Comparison of ENCODE assay signal across 8 mouse cellular contexts in the genomic region with DNA sequence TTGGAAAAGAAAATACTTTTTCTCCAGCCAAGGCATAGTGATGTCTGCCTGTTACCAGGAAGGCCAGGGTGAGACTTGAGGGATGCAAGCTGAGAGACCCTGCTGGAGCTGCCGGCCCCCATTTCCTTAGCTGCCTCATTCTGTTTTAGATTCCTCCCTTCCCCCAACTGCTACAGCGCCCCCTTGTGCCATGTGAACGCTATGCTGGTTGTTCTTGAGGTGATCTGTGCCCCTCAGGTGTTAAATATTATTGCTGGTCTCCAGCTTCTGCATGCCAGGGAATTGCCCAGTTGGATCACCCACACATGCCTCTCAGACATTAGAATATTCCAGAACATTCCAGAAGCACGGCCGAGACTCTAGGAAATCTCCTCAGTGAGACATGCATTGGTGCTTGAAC. TPM values are rescaled to one million over a fixed set of nuclear protein-coding genes. Genes with fewer than 3 reads are reported as not detected.
DNase-seq lines count a peak whose midpoint lies in the region; ATAC-seq lines count a peak whose summit lies in the region.

No protein-coding gene starts in this region.

- no peak overlapping the region for H3K27ac ChIP-seq in kidney, embryonic 14.5 days (ENCODE audit: low read depth, low read length)
- no peak overlapping the region for H3K27ac ChIP-seq in embryonic facial prominence, embryonic 11.5 days (replicated peaks; ENCODE audit: low read depth, low read length)

- 37% methylated on average over 5 of the region's 5 CpGs for WGBS in kidney, embryonic 14.5 days
- WGBS in embryonic facial prominence, embryonic 11.5 days: 36% methylated on average over 5 of the region's 5 CpGs

- no peak overlapping the region for H3K4me3 ChIP-seq in kidney, embryonic 14.5 days (ENCODE audit: low read length)
- H3K4me3 ChIP-seq in embryonic facial prominence, embryonic 11.5 days (ENCODE audit: low read depth, low read length): no peak overlapping the region

- H3K36me3 ChIP-seq in kidney, embryonic 14.5 days (ENCODE audit: control insufficient read depth, insufficient read depth, low read length): peaks cover 4% of the 10 kb centered on the region
- 0 out of 2 replicates have a peak, but pooled peaks cover 2% of the 10 kb centered on the region for H3K36me3 ChIP-seq in embryonic facial prominence, embryonic 11.5 days (replicated peaks; ENCODE audit: control insufficient read depth, insufficient read depth, low read depth, low read length)

- H3K4me1 ChIP-seq in kidney, embryonic 14.5 days (ENCODE audit: control insufficient read depth, insufficient read depth, low read length): peaks cover 42% of the 10 kb centered on the region
- peaks cover 2% of the 10 kb centered on the region; the same call in 1 of the 2 replicates for H3K4me1 ChIP-seq in embryonic facial prominence, embryonic 11.5 days (ENCODE audit: control insufficient read depth, insufficient read depth, low read length)

- DNase-seq in kidney, adult 18-20 months: peak; percentile 69
- DNase-seq in R1 (ENCODE audit: low read depth, low spot score): peak; percentile 91
- DNase-seq in embryonic facial prominence, embryonic 11.5 days (ENCODE audit: low spot score): peak; percentile 66
- DNase-seq in thymus, postnatal 4 days: peak; percentile 96
- no peak for DNase-seq in urinary bladder, postnatal 25 days (ENCODE audit: low spot score)
- no peak for DNase-seq in cerebellum, adult 9-10 months

- no peak for ATAC-seq in kidney, embryonic 14.5 days (ENCODE audit: low FRiP score, low TSS enrichment)
- ATAC-seq in embryonic facial prominence, embryonic 11.5 days (replicated peaks; ENCODE audit: insufficient number of reproducible peaks, low FRiP score, low TSS enrichment, low read depth): no peak
- ATAC-seq in megakaryocyte progenitor cell, adult 5-6 weeks (replicated peaks; ENCODE audit: poor library complexity): 0 out of 2 replicates have a peak, but pooled peaks have one; percentile 17

- H3K9me3 ChIP-seq in kidney, embryonic 14.5 days (ENCODE audit: control insufficient read depth, low read length): no peaks in the 10 kb centered on the region
- no peaks in the 10 kb centered on the region for H3K9me3 ChIP-seq in embryonic facial prominence, embryonic 11.5 days (replicated peaks; ENCODE audit: control insufficient read depth, low read length)

- no peak overlapping the region for H3K9ac ChIP-seq in kidney, embryonic 14.5 days (ENCODE audit: low read depth, low read length)
- H3K9ac ChIP-seq in embryonic facial prominence, embryonic 11.5 days (replicated peaks; ENCODE audit: low read length): no peak overlapping the region

- no peaks in the 10 kb centered on the region for H3K27me3 ChIP-seq in kidney, embryonic 14.5 days (ENCODE audit: control insufficient read depth, insufficient read depth, low read length)
- no peaks in the 10 kb centered on the region for H3K27me3 ChIP-seq in embryonic facial prominence, embryonic 11.5 days (ENCODE audit: control insufficient read depth, insufficient read depth, low read length)

- no peak overlapping the region for H3K4me2 ChIP-seq in kidney, embryonic 14.5 days (replicated peaks; ENCODE audit: low read depth, low read length)
- no peak overlapping the region for H3K4me2 ChIP-seq in embryonic facial prominence, embryonic 11.5 days (ENCODE audit: low read depth, low read length)

RNA-seq across cellular contexts. Expression of a gene that starts 4.3 kb away (rescaled TPM):
- 63.4 and 80.2 TPM in 2 replicates for polyA plus RNA-seq in kidney, embryonic 14.5 days (2014; fragmentation: Nextera tagmentation; extraction: Ambion mirVana)
- 53.5 and 56.3 TPM in 2 replicates for polyA plus RNA-seq in embryonic facial prominence, embryonic 11.5 days (2014; fragmentation: Nextera tagmentation; extraction: Ambion mirVana)
- total RNA-seq in megakaryocyte progenitor cell, adult 5-6 weeks (2015): 10.5 and 13.2 TPM in 2 replicates
- total RNA-seq in megakaryocyte progenitor cell, adult 5-6 weeks (2017): 19.9 and 25.7 TPM in 2 replicates

RNA-seq across cellular contexts. Expression of a gene that starts 16.8 kb away (rescaled TPM):
- polyA plus RNA-seq in kidney, embryonic 14.5 days (2014; fragmentation: Nextera tagmentation; extraction: Ambion mirVana): 68.1 and 99.2 TPM in 2 replicates
- polyA plus RNA-seq in embryonic facial prominence, embryonic 11.5 days (2014; fragmentation: Nextera tagmentation; extraction: Ambion mirVana): 63.7 and 67.0 TPM in 2 replicates
- total RNA-seq in megakaryocyte progenitor cell, adult 5-6 weeks (2015): 40.1 and 46.2 TPM in 2 replicates
- 32.8 and 44.4 TPM in 2 replicates for total RNA-seq in megakaryocyte progenitor cell, adult 5-6 weeks (2017)

RNA-seq across cellular contexts. Expression of a gene that starts 38.5 kb away (rescaled TPM):
- polyA plus RNA-seq in kidney, embryonic 14.5 days (2014; fragmentation: Nextera tagmentation; extraction: Ambion mirVana): 127 and 134 TPM in 2 replicates
- 93.4 and 97.9 TPM in 2 replicates for polyA plus RNA-seq in embryonic facial prominence, embryonic 11.5 days (2014; fragmentation: Nextera tagmentation; extraction: Ambion mirVana)
- total RNA-seq in megakaryocyte progenitor cell, adult 5-6 weeks (2015): 39.1 and 43.1 TPM in 2 replicates
- total RNA-seq in megakaryocyte progenitor cell, adult 5-6 weeks (2017): 127 and 171 TPM in 2 replicates

RNA-seq across cellular contexts. Expression of a gene that starts 40.6 kb away (rescaled TPM):
- 23.3 and 34.4 TPM in 2 replicates for polyA plus RNA-seq in kidney, embryonic 14.5 days (2014; fragmentation: Nextera tagmentation; extraction: Ambion mirVana)
- 42.3 and 45.0 TPM in 2 replicates for polyA plus RNA-seq in embryonic facial prominence, embryonic 11.5 days (2014; fragmentation: Nextera tagmentation; extraction: Ambion mirVana)
- 26.4 and 31.9 TPM in 2 replicates for total RNA-seq in megakaryocyte progenitor cell, adult 5-6 weeks (2015)
- 34.9 and 39.0 TPM in 2 replicates for total RNA-seq in megakaryocyte progenitor cell, adult 5-6 weeks (2017)

RNA-seq across cellular contexts. Expression of a gene that starts 40.8 kb away (rescaled TPM):
- polyA plus RNA-seq in kidney, embryonic 14.5 days (2014; fragmentation: Nextera tagmentation; extraction: Ambion mirVana): 8.5 and 14.6 TPM in 2 replicates
- polyA plus RNA-seq in embryonic facial prominence, embryonic 11.5 days (2014; fragmentation: Nextera tagmentation; extraction: Ambion mirVana): 4.8 and 7.6 TPM in 2 replicates
- total RNA-seq in megakaryocyte progenitor cell, adult 5-6 weeks (2015): 7.0 and 13.6 TPM in 2 replicates
- 1.7 and 4.3 TPM in 2 replicates for total RNA-seq in megakaryocyte progenitor cell, adult 5-6 weeks (2017)

Comparison
In these comparisons a context has a peak if more than half of its experiments do, and no peak if none do; other contexts are left out.
1. DNase-seq: peak in kidney, adult 18-20 months (single experiment), R1 (single experiment), embryonic facial prominence, embryonic 11.5 days (single experiment) and thymus, postnatal 4 days (single experiment); none in urinary bladder, postnatal 25 days (single experiment) and cerebellum, adult 9-10 months (single experiment).